Mouse (Mus musculus) Patski (cell line): Measurements from ENCODE around the gene Csrnp1. TPM values are rescaled to one million over a fixed set of nuclear protein-coding genes. Genes with fewer than 3 reads are reported as not detected.
"Not testable (repeated sequence)": the region's sequence is repeated elsewhere in the genome, so short reads cannot be mapped to it uniquely, and the experiment has no call there.

Experiments
- ATAC-seq: fragments of 100-300 bp; one replicate; pipeline ENCODE4 v1.8.0; 2021
- CTCF ChIA-PET: fragments of 350-600 bp; sonication (Branson Sonifier 250); formaldehyde crosslinking; loops from one replicate; lab custom pipeline; 2022; ENCODE audit warnings: inconsistent platforms; lab: Charles Lee
- POLR2A ChIA-PET: fragments of 350-600 bp; sonication (Branson Sonifier 250); formaldehyde crosslinking; loops from one replicate; lab custom pipeline; 2022; ENCODE audit warnings: antibody characterized with exemption, inconsistent platforms; lab: Charles Lee
- DNase-seq: peaks from one replicate; pipeline ENCODE4 v3.0.0-alpha.2; 2011; ENCODE audit warnings: low read depth, low spot score
- H3K27me3 ChIP-seq: fragments of 371-371 bp; one replicate; pipeline ENCODE4 v1.5.1; 2021
- CTCF ChIP-seq: fragments of 100-300 bp; IDR thresholded peaks from one replicate; pipeline ENCODE4 v1.5.1; 2021
- in situ Hi-C: fragments of 300-500 bp; cut with MboI; formaldehyde crosslinking; loops from 3 replicates; pipeline ENCODE4 v1.11.1; 2018; ENCODE audit warnings: low pct_unique_long_range_greater_than_20kb, mixed read lengths
- polyA plus RNA-seq: library from polyadenylated mRNA; unstranded; gene quantifications from one replicate; pipeline ENCODE4 v1.2.3, GENCODE M21; 2021

The Csrnp1 gene
- polyA plus RNA-seq, 1 experiment from 2014 or later = 18.8 TPM

DNA sequence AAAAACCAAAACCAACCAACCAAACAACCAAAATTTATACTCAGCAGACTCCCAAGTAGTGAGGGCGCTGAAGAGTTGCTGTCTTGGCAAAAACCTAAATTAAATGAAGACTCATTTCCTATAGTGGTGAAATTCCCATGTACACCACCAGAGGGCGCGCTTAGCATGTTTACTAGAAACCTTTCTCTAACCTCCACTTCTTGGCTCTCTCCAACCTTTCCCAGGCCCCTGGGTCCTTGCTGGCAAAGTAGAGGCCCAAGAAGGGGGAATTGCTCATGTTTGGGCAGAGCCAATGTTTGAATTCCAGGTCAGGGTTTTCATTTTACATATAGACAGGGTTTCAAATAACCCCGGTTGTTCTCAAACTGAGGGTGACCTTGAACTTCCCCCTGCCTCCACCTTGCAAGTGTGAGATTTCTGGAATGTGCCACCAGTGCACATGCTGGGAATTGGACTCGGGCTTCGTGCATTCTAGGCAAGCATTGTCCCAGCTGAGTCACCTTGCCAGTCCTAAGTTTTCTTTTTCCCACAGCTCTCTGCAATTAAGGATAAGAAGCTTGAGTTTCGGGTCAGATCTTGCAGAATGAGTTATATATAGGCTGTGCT lies 35.9 kb upstream of the Csrnp1 start:
- POLR2A ChIA-PET = no interaction called here
- CTCF ChIA-PET = interaction anchor here (1.0 to 1.5 kb wide), 4 partner anchors 50 to 78 kb away, joined by 3 to 9 read pairs (median 5); no protein-coding TSS in a partner anchor
- no peaks in the 10 kb centered on the region for H3K27me3 ChIP-seq
- TF ChIP-seq CTCF = no peak
- ATAC-seq (peak; percentile 8), DNase-seq (no peak)
- in situ Hi-C loops = no loop called here

GRCm38 (mm10) chr9:120016956-120017355 lies 32.5 kb upstream of the Csrnp1 start:
- H3K27me3 ChIP-seq = no peaks in the 10 kb centered on the region
- ATAC-seq (no peak), DNase-seq (no peak)
- ChIA-PET CTCF (interaction anchor here (1.0 kb wide), 1 partner anchor 56 kb away, joined by 4 read pairs; no protein-coding TSS in a partner anchor), POLR2A (no interaction called here)
- no peak for TF ChIP-seq CTCF
- in situ Hi-C loops = no loop called here

DNA sequence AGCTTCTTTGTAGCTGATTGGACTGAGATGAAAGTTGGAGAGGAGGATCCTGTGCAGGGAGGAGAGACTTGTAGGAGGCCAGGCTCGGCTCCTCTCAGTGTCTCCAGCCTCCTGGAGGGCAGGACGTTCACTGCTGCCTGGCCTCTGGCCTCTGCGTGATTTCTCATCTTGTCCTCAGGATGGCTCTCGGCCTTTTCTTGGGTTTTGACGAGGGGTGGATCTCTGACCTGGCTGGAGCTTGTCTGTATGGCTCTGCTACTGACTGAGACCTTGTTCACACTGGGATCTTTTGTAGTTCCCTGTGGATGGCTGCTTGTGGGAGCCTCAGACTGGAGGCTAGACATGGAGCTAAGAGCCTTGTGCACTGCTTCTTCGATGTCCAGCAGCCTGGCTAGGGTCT lies 30.4 kb upstream of the Csrnp1 start:
- ChIA-PET POLR2A (no interaction called here), CTCF (interaction anchor here (1.2 kb wide), 1 partner anchor 37 kb away, joined by 3 read pairs; no protein-coding TSS in a partner anchor)
- in situ Hi-C loops = loop anchor here (5.0 kb wide), 1 partner anchor 43 kb away; no protein-coding TSS in a partner anchor
- TF ChIP-seq CTCF = no peak
- no peak for DNase-seq
- no peaks in the 10 kb centered on the region for H3K27me3 ChIP-seq
- ATAC-seq = no peak

DNA sequence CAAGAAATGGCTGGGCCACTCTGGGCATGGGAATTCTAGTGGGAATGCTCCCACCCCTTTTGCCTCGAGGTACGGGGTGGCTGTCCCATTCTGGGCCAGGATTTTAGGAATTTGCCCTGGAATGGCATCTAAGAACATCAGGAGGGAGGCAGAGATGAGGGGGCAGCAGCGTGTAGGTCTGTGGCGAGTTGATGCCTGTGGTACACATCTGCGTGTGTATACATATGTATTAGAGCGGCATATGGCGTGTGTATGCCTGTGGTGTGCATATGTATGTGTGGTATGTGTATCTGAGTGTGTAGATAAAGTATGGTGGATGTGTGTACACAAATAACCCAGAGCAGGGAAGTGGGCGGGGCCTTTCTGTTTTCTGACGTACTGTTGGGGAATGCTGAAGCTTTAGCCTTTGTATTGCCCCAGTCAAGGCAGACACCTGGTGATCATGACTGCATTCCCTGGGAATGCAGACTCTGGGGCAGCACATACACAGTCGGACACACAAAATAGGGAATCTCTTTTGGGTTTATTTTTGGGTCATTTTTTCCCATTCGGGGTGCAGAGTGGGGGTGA lies 28.9 kb upstream of the Csrnp1 start:
- no peaks in the 10 kb centered on the region for H3K27me3 ChIP-seq
- ChIA-PET CTCF (no interaction called here), POLR2A (interaction anchor here (0.9 kb wide), 1 partner anchor 33 kb away, joined by 3 read pairs; no protein-coding TSS in a partner anchor)
- in situ Hi-C loops = loop anchor here (5.0 kb wide), 1 partner anchor 41 kb away; no protein-coding TSS in a partner anchor
- DNase-seq (no peak), ATAC-seq (peak; percentile 11)
- TF ChIP-seq CTCF = no peak

GRCm38 (mm10) chr9:120012781-120013180 lies 28.3 kb upstream of the Csrnp1 start:
- TF ChIP-seq CTCF = no peak
- POLR2A ChIA-PET = no interaction called here
- DNase-seq = no peak

DNA sequence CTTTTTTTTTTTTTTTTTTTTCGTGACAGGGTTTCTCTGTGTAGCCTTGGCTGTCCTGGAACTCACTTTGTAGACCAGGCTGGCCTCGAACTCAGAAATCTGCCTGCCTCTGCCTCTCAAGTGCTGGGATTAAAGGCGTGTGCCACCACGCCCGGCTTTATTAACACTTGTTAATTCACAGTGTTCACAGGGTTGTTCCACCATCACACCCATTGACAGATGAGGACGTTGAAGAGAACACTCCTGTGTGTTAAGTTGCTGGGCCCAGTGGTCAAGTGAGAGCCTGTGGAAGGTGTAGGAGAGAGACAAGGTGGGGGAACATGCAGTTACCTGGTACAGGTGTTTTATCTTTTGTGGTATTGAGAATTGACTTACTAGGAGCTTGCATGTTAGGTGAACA lies 27.7 kb upstream of the Csrnp1 start:
- CTCF ChIA-PET = interaction anchor here (1.4 kb wide), 1 partner anchor 43 kb away, joined by 3 read pairs; no protein-coding TSS in a partner anchor
- DNase-seq, H3K27me3 ChIP-seq, ATAC-seq: not testable (repeated sequence)
- POLR2A ChIA-PET = interaction anchor here (0.7 kb wide), 1 partner anchor 12 kb away, joined by 3 read pairs; no protein-coding TSS in a partner anchor
- in situ Hi-C loops = loop anchor here (5.0 kb wide), 1 partner anchor 40 kb away; no protein-coding TSS in a partner anchor

More at GRCm38 (mm10) chr9:120012781-120013180, 28.3 kb upstream of the Csrnp1 start:
- no peak for ATAC-seq
- no peaks in the 10 kb centered on the region for H3K27me3 ChIP-seq
- in situ Hi-C loops = loop anchor here (5.0 kb wide), 1 partner anchor 40 kb away; no protein-coding TSS in a partner anchor
- CTCF ChIA-PET = interaction anchor here (1.4 kb wide), 1 partner anchor 43 kb away, joined by 3 read pairs; no protein-coding TSS in a partner anchor

- ChIA-PET CTCF (interaction anchor here (1.4 kb wide), 1 partner anchor 42 kb away, joined by 3 read pairs; no protein-coding TSS in a partner anchor), POLR2A (interaction anchor here (0.5 to 1.1 kb wide), 3 partner anchors 9 to 31 kb away, joined by 3 to 4 read pairs (median 3); no protein-coding TSS in a partner anchor)
- no peaks in the 10 kb centered on the region for H3K27me3 ChIP-seq
- TF ChIP-seq CTCF = no peak
- in situ Hi-C loops = loop anchor here (5.0 kb wide), 1 partner anchor 39 kb away; no protein-coding TSS in a partner anchor
- ATAC-seq (peak; percentile 67), DNase-seq (peak; percentile 78)
Observed at GRCm38 (mm10) chr9:120011533-120011932, 27.1 kb upstream of the Csrnp1 start.

DNA sequence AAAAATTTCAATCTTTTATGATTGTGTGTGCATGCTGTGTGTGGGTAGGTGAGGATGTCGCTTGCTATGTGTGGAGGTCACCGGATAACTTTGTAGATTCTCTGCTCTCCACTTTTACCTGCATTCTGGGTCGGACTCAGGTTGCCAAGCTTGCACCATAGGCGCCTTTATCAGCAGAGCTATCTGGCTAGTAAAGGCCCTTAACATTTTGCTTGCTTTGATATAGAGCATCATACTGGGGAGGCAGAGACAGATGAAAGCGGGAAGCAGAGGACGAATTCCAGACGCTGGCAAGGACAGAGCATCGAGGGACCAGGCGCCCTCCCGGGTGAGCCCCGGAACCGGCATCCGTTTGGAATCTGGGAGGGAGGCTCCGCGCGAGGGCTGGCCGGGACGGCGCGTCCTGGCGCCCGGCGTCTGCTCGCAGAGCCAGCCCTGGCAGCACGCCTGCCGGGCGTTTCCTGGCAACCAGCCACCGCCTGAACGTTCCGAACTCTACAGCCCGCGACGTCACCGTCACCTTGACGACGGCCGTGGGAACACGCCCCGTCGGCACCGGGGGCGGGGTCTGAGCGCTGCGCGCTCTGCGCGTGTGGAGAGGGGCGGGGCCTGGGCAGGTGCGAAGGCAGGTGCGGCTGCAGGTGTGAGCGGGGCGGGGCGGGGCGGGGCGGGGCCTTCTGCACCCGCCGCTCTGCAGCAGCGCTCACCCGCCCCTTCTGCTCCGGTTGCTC lies 26.5 kb upstream of the Csrnp1 start:
- ChIA-PET POLR2A (interaction anchor here (0.7 to 1.1 kb wide), 2 partner anchors 9 to 28 kb away, joined by 3 read pairs; no protein-coding TSS in a partner anchor), CTCF (no interaction called here)
- in situ Hi-C loops = loop anchor here (5.0 kb wide), 1 partner anchor 39 kb away; no protein-coding TSS in a partner anchor
- TF ChIP-seq CTCF = no peak
- DNase-seq = peak; percentile 77
- peak; percentile 75 for ATAC-seq
- H3K27me3 ChIP-seq = no peaks in the 10 kb centered on the region

DNA sequence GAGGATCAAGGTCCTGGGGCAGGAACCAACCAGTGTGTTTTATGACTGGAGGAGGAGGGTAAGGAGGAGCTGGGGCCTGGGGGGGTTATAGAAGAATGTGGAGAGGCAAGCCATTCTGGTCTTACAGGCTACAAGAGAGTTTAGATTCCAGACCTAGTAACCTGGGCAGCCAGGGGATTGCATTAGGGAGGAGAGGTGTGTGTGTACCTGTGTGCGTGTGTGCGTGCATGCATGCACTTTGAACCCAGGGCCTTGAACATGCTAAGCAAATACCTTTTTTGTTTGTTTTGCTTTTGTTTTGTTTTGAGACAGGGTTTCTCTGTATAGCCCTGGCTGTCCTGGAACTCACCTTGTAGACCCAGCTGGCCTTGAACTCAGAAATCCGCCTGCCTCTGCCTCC lies 25.4 kb upstream of the Csrnp1 start:
- H3K27me3 ChIP-seq = no peaks in the 10 kb centered on the region
- ATAC-seq = no peak
- no peak for TF ChIP-seq CTCF
- POLR2A ChIA-PET = interaction anchor here (0.7 kb wide), 1 partner anchor 27 kb away, joined by 3 read pairs; no protein-coding TSS in a partner anchor
- no peak for DNase-seq
- in situ Hi-C loops = loop anchor here (5.0 kb wide), 1 partner anchor 38 kb away; no protein-coding TSS in a partner anchor
- CTCF ChIA-PET = interaction anchor here (1.6 kb wide), 1 partner anchor 73 kb away, joined by 3 read pairs; the partner anchor contains the start of genes Gorasp1 and Ttc21a
